Mouse (Mus musculus): ENCODE measurements around the gene Slc38a3. TPM values are rescaled to one million over a fixed set of nuclear protein-coding genes. Genes with fewer than 3 reads are reported as not detected.
"Not testable (repeated sequence)": the region's sequence is repeated elsewhere in the genome, so short reads cannot be mapped to it uniquely, and the experiment has no call there.

Gene Slc38a3
- polyA plus RNA-seq, 1 experiment from 2014 or later, result 32.9 TPM

GRCm38 (mm10) chr9:107690391-107690790, 21.1 kb upstream of the Slc38a3 start:
- Histone ChIP-seq H3K4me1 (ENCODE audit: control insufficient read depth, insufficient read depth, low read length) (peaks cover 4% of the 10 kb centered on the region; the same call in 1 of the 2 replicates), H3K9ac (ENCODE audit: low read length) (no peak overlapping the region), H3K27ac (ENCODE audit: low read depth, low read length) (no peak overlapping the region), H3K36me3 (ENCODE audit: control insufficient read depth, insufficient read depth, low read length) (peaks cover 38% of the 10 kb centered on the region), H3K4me2 (ENCODE audit: low read length) (no peak overlapping the region), H3K27me3 (replicated peaks; ENCODE audit: control insufficient read depth, insufficient read depth, low read length) (no peaks in the 10 kb centered on the region), H3K9me3 (replicated peaks; ENCODE audit: control insufficient read depth, low read length) (no peaks in the 10 kb centered on the region), H3K4me3 (ENCODE audit: low read depth, low read length) (no peak overlapping the region)
- ATAC-seq (no peak), DNase-seq (ENCODE audit: low spot score) (no peak)
- WGBS, result 88% methylated on average over 8 of the region's 8 CpGs

- peaks cover 50% of the 10 kb centered on the region for H3K36me3 ChIP-seq (ENCODE audit: control insufficient read depth, insufficient read depth, low read length)
- ATAC-seq (no peak), DNase-seq (ENCODE audit: low spot score) (no peak)
- H3K9me3 ChIP-seq (replicated peaks; ENCODE audit: control insufficient read depth, low read length), result no peaks in the 10 kb centered on the region
- H3K4me3 ChIP-seq (ENCODE audit: low read depth, low read length), result no peak overlapping the region
- no peak overlapping the region for H3K9ac ChIP-seq (ENCODE audit: low read length)
- H3K4me2 ChIP-seq (ENCODE audit: low read length), result no peak overlapping the region
- H3K27me3 ChIP-seq (replicated peaks; ENCODE audit: control insufficient read depth, insufficient read depth, low read length), result no peaks in the 10 kb centered on the region
- peaks cover 4% of the 10 kb centered on the region; the same call in 1 of the 2 replicates for H3K4me1 ChIP-seq (ENCODE audit: control insufficient read depth, insufficient read depth, low read length)
- WGBS, result 81% methylated on average over 7 of the region's 7 CpGs
- H3K27ac ChIP-seq (ENCODE audit: low read depth, low read length), result no peak overlapping the region
Measured at GRCm38 (mm10) chr9:107688939-107689338, 19.6 kb upstream of the Slc38a3 start.

GRCm38 (mm10) chr9:107688415-107688814, 19.1 kb upstream of the Slc38a3 start:
- no peak for DNase-seq (ENCODE audit: low spot score)
- Histone ChIP-seq H3K27ac (ENCODE audit: low read depth, low read length) (no peak overlapping the region), H3K36me3 (ENCODE audit: control insufficient read depth, insufficient read depth, low read length) (peaks cover 56% of the 10 kb centered on the region), H3K4me3 (ENCODE audit: low read depth, low read length) (no peak overlapping the region), H3K4me1 (ENCODE audit: control insufficient read depth, insufficient read depth, low read length) (peaks cover 3% of the 10 kb centered on the region; the same call in 1 of the 2 replicates), H3K4me2 (ENCODE audit: low read length) (no peak overlapping the region), H3K9me3 (replicated peaks; ENCODE audit: control insufficient read depth, low read length) (no peaks in the 10 kb centered on the region), H3K9ac (ENCODE audit: low read length) (no peak overlapping the region), H3K27me3 (replicated peaks; ENCODE audit: control insufficient read depth, insufficient read depth, low read length) (no peaks in the 10 kb centered on the region)
- 90% methylated on average over 5 of the region's 5 CpGs for WGBS
- no peak for ATAC-seq

- Histone ChIP-seq H3K4me1 (ENCODE audit: control insufficient read depth, insufficient read depth, low read length) (no peaks in the 10 kb centered on the region), H3K27ac (ENCODE audit: low read depth, low read length) (no peak overlapping the region), H3K9me3 (replicated peaks; ENCODE audit: control insufficient read depth, low read length) (no peaks in the 10 kb centered on the region), H3K27me3 (replicated peaks; ENCODE audit: control insufficient read depth, insufficient read depth, low read length) (no peaks in the 10 kb centered on the region), H3K4me3 (ENCODE audit: low read depth, low read length) (no peak overlapping the region), H3K9ac (ENCODE audit: low read length) (no peak overlapping the region), H3K4me2 (ENCODE audit: low read length) (no peak overlapping the region), H3K36me3 (ENCODE audit: control insufficient read depth, insufficient read depth, low read length) (peaks cover 56% of the 10 kb centered on the region)
- 26% methylated on average over 17 of the region's 17 CpGs for WGBS
- peak; percentile 87 for ATAC-seq
- DNase-seq (ENCODE audit: low spot score), result peak; percentile 63
Measured at GRCm38 (mm10) chr9:107685231-107685981, 16.1 kb upstream of the Slc38a3 start.

- ATAC-seq (no peak), DNase-seq (ENCODE audit: low spot score) (no peak)
- WGBS, result 87% methylated on average over 20 of the region's 20 CpGs
- peaks cover 37% of the 10 kb centered on the region for H3K36me3 ChIP-seq (ENCODE audit: control insufficient read depth, insufficient read depth, low read length)
- H3K4me2 ChIP-seq (ENCODE audit: low read length), result no peak overlapping the region
- H3K9ac ChIP-seq (ENCODE audit: low read length), result no peak overlapping the region
- 0 out of 2 replicates have a peak overlapping the region, but pooled peaks have one; percentile 33 for H3K27ac ChIP-seq (ENCODE audit: low read depth, low read length)
- H3K9me3 ChIP-seq (replicated peaks; ENCODE audit: control insufficient read depth, low read length), result no peaks in the 10 kb centered on the region
- no peak overlapping the region for H3K4me3 ChIP-seq (ENCODE audit: low read depth, low read length)
- H3K27me3 ChIP-seq (replicated peaks; ENCODE audit: control insufficient read depth, insufficient read depth, low read length), result peaks cover under 1% of the 10 kb centered on the region; the same call in 1 of the 2 replicates
- H3K4me1 ChIP-seq (ENCODE audit: control insufficient read depth, insufficient read depth, low read length), result no peaks in the 10 kb centered on the region
Measured at GRCm38 (mm10) chr9:107682405-107682804, 13.1 kb upstream of the Slc38a3 start.

GRCm38 (mm10) chr9:107679501-107679900, 10.2 kb upstream of the Slc38a3 start, which contains the start of gene Gnat1:
Gene Gnat1, minus strand, starts transcription at chr9:107679712.
- H3K9ac ChIP-seq (ENCODE audit: low read length), result no peak within 1 kb of the TSS
- H3K27me3 ChIP-seq (replicated peaks; ENCODE audit: control insufficient read depth, insufficient read depth, low read length), result peaks cover 24% of the 10 kb centered on the region
- ATAC-seq (no peak), DNase-seq (ENCODE audit: low spot score) (no peak)
- H3K4me1 ChIP-seq (ENCODE audit: control insufficient read depth, insufficient read depth, low read length), result peaks cover 3% of the 10 kb centered on the region
- peaks cover 20% of the 10 kb centered on the region for H3K36me3 ChIP-seq (ENCODE audit: control insufficient read depth, insufficient read depth, low read length)
- WGBS, result 61% methylated on average over 5 of the region's 5 CpGs
- H3K27ac ChIP-seq (ENCODE audit: low read depth, low read length), result no peak within 1 kb of the TSS
- H3K9me3 ChIP-seq (replicated peaks; ENCODE audit: control insufficient read depth, low read length), result no peaks in the 10 kb centered on the region
- H3K4me3 ChIP-seq (ENCODE audit: low read depth, low read length), result no peak within 1 kb of the TSS
- H3K4me2 ChIP-seq (ENCODE audit: low read length), result no peak within 1 kb of the TSS

GRCm38 (mm10) chr9:107678861-107679260, 9.5 kb upstream of the Slc38a3 start:
- H3K4me2 ChIP-seq (ENCODE audit: low read length), result no peak overlapping the region
- ATAC-seq (no peak), DNase-seq (ENCODE audit: low spot score) (no peak)
- no peak overlapping the region for H3K27ac ChIP-seq (ENCODE audit: low read depth, low read length)
- H3K9me3 ChIP-seq (replicated peaks; ENCODE audit: control insufficient read depth, low read length), result no peaks in the 10 kb centered on the region
- no peak overlapping the region for H3K9ac ChIP-seq (ENCODE audit: low read length)
- no peak overlapping the region for H3K4me3 ChIP-seq (ENCODE audit: low read depth, low read length)
- peaks cover 3% of the 10 kb centered on the region for H3K4me1 ChIP-seq (ENCODE audit: control insufficient read depth, insufficient read depth, low read length)
- 92% methylated on average over 2 of the region's 2 CpGs for WGBS
- H3K36me3 ChIP-seq (ENCODE audit: control insufficient read depth, insufficient read depth, low read length), result peaks cover 13% of the 10 kb centered on the region
- peaks cover 24% of the 10 kb centered on the region for H3K27me3 ChIP-seq (replicated peaks; ENCODE audit: control insufficient read depth, insufficient read depth, low read length)

- not testable (repeated sequence) for H3K36me3 ChIP-seq (ENCODE audit: control insufficient read depth, insufficient read depth, low read length); H3K4me1 ChIP-seq (ENCODE audit: control insufficient read depth, insufficient read depth, low read length); H3K9ac ChIP-seq (ENCODE audit: low read length); H3K9me3 ChIP-seq (replicated peaks; ENCODE audit: control insufficient read depth, low read length); ATAC-seq; H3K27ac ChIP-seq (ENCODE audit: low read depth, low read length); H3K4me3 ChIP-seq (ENCODE audit: low read depth, low read length); H3K4me2 ChIP-seq (ENCODE audit: low read length)
- 41% methylated on average over 14 of the region's 14 CpGs for WGBS
- peaks cover 24% of the 10 kb centered on the region for H3K27me3 ChIP-seq (replicated peaks; ENCODE audit: control insufficient read depth, insufficient read depth, low read length)
- peak; percentile 89 for DNase-seq (ENCODE audit: low spot score)
Measured at GRCm38 (mm10) chr9:107677819-107678526, 8.6 kb upstream of the Slc38a3 start.
